Mouse (Mus musculus) liver, embryonic 14.5 days (tissue): ENCODE measurements at regions not wholly inside any gene's neighbourhood (a gene's known extent, or its start where the extent isn't known, plus 50 kb on each side); places are given as distances from the start of the nearest gene placed in this dataset.

Experiments
- CTCF ChIP-seq: IDR thresholded peaks from 2 replicates; pipeline ENCODE4 v1.5.1; 2016; ENCODE audit warnings: antibody characterized with exemption, low read depth, control low read depth
- EP300 ChIP-seq: IDR thresholded peaks from 2 replicates; pipeline ENCODE4 v1.6.1; 2016; ENCODE audit warnings: antibody characterized with exemption, low read depth

GRCm38 (mm10) chr1:92698541-92698940 lies 49.9 kb upstream of the Otos start:
- no peak for TF ChIP-seq EP300
- TF ChIP-seq CTCF, result no peak
